Mouse (Mus musculus): ENCODE measurements around the gene Tial1. TPM values are rescaled to one million over a fixed set of nuclear protein-coding genes. Genes with fewer than 3 reads are reported as not detected.

The Tial1 gene
- total and polyA plus RNA-seq, 2 experiments from 2014 or later = 22.4 to 33.8 TPM

DNA sequence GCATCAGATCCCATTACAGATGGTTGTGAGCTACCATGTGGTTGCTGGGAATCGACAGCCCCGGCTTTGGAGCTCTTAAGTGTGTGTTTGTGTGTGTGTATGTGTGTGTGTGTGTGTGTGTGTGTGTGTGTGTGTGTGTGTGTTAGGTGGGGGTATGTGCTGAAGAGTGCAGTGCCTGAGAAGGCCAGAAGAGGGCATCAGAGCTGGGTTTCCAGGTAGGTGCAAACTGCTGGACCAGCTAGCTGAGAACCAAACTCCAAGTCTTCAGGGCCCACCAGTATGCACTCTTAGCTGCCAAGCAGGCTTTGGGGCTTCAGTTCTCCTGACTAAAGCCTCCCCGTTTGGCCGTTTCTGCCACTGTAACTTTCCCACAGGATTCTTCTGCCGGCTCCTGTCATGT is 53.3 kb downstream of the Tial1 start:
- no peak overlapping the region for H3K4me2 ChIP-seq (ENCODE audit: low read depth, low read length)
- 93% methylated on average over 5 of the region's 5 CpGs for WGBS
- H3K36me3 ChIP-seq (ENCODE audit: insufficient read depth, low read length) = no peaks in the 10 kb centered on the region
- DNase-seq (ENCODE audit: low spot score) = peak; percentile 7
- no peaks in the 10 kb centered on the region for H3K4me1 ChIP-seq (ENCODE audit: insufficient read depth, low read length)
- H3K4me3 ChIP-seq (ENCODE audit: low read length) = no peak overlapping the region
- no peaks in the 10 kb centered on the region for H3K27me3 ChIP-seq (ENCODE audit: insufficient read depth, low read length)
- TF ChIP-seq CTCF (IDR thresholded peaks at IDR 0.05; ENCODE audit: low read depth) = peak; percentile 50
- H3K9me3 ChIP-seq (ENCODE audit: low read length) = no peaks in the 10 kb centered on the region
- H3K27ac ChIP-seq = no peak overlapping the region
- no peak overlapping the region for H3K9ac ChIP-seq (replicated peaks; ENCODE audit: low read length)
- no peak for ATAC-seq

DNA sequence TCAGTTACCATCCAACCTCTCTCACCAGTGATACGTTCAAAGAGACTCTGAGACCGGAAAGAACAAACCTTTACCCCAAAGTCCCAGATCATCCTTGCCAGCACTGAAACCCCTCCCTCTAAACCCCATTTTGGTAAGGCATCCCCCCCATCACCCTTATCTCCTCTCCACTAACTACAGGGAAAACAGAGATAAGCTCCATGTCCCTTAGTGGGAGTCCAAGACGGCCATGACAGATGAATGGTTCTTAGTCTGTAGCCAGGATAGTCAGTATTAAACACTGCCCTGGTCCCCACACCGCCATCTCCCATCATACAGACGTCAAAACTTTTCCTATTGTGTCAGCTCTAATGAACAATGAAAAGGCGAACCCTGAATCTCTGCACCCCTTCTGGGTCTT is 57.5 kb downstream of the Tial1 start:
- Histone ChIP-seq H3K27ac (no peak overlapping the region), H3K36me3 (ENCODE audit: insufficient read depth, low read length) (peaks cover 4% of the 10 kb centered on the region; the same call in 1 of the 2 replicates), H3K4me3 (ENCODE audit: low read length) (no peak overlapping the region), H3K4me2 (ENCODE audit: low read depth, low read length) (no peak overlapping the region), H3K9me3 (ENCODE audit: low read length) (no peaks in the 10 kb centered on the region), H3K27me3 (ENCODE audit: insufficient read depth, low read length) (no peaks in the 10 kb centered on the region), H3K4me1 (ENCODE audit: insufficient read depth, low read length) (no peaks in the 10 kb centered on the region), H3K9ac (replicated peaks; ENCODE audit: low read length) (no peak overlapping the region)
- WGBS = 87% methylated on average over 6 of the region's 6 CpGs
- no peak for ATAC-seq
- no peak for DNase-seq (ENCODE audit: low spot score)
- no peak for TF ChIP-seq CTCF (IDR thresholded peaks at IDR 0.05; ENCODE audit: low read depth)

DNA sequence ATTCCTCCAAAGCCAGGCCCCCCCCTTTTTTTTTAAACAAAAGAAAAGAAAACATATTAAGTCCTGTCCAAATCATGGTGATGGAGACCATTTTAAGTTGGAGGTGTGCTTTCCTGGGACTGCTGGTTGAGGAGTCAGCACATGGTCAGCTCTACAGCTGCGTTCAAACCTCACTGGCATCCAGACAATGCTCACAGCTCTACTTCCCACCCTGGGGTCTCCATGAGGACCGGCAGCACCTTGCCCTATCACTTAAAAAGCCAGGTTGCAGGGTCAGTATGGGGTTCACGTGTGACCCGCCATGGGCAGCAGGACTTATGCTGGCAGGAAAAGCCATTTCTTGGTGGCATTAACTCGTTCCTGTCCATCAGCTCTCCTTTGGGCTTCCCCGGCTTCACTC is 57.9 kb downstream of the Tial1 start:
- H3K4me2 ChIP-seq (ENCODE audit: low read depth, low read length) = no peak overlapping the region
- no peak for TF ChIP-seq CTCF (IDR thresholded peaks at IDR 0.05; ENCODE audit: low read depth)
- 83% methylated on average over 6 of the region's 6 CpGs for WGBS

DNA sequence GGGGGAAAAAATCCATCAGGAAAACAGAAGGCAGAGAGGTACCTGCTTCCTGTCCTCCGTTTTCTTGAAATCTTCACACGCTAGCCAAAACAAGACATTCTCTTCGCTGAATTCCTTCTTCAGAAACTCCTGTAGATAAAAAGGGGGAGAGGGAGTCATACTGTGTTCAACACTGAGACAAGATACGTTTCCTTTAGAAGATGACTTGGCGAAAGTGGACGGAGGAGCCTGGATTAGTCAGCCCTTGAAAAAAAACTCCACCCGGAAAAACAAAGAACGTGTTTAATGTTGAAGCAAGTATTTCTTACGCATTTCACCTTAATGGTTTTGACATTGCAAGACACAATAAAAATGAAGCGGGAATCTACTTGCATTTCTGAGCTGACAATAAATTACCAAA is 58.4 kb downstream of the Tial1 start:
- Histone ChIP-seq H3K9ac (replicated peaks; ENCODE audit: low read length) (no peak overlapping the region), H3K9me3 (ENCODE audit: low read length) (no peaks in the 10 kb centered on the region), H3K4me3 (ENCODE audit: low read length) (no peak overlapping the region), H3K4me1 (ENCODE audit: insufficient read depth, low read length) (no peaks in the 10 kb centered on the region), H3K27ac (no peak overlapping the region), H3K27me3 (ENCODE audit: insufficient read depth, low read length) (no peaks in the 10 kb centered on the region), H3K36me3 (ENCODE audit: insufficient read depth, low read length) (peaks cover 4% of the 10 kb centered on the region; the same call in 1 of the 2 replicates), H3K4me2 (ENCODE audit: low read depth, low read length) (no peak overlapping the region)
- TF ChIP-seq CTCF (IDR thresholded peaks at IDR 0.05; ENCODE audit: low read depth) = no peak
- WGBS = 83% methylated on average over 10 of the region's 10 CpGs
- ATAC-seq = no peak
- DNase-seq (ENCODE audit: low spot score) = no peak

More for the DNA sequence above, 57.9 kb downstream of the Tial1 start:
- Histone ChIP-seq H3K27ac (no peak overlapping the region), H3K9ac (replicated peaks; ENCODE audit: low read length) (no peak overlapping the region), H3K4me3 (ENCODE audit: low read length) (no peak overlapping the region), H3K9me3 (ENCODE audit: low read length) (no peaks in the 10 kb centered on the region), H3K27me3 (ENCODE audit: insufficient read depth, low read length) (no peaks in the 10 kb centered on the region), H3K4me1 (ENCODE audit: insufficient read depth, low read length) (no peaks in the 10 kb centered on the region), H3K36me3 (ENCODE audit: insufficient read depth, low read length) (peaks cover 4% of the 10 kb centered on the region; the same call in 1 of the 2 replicates)
- DNase-seq (ENCODE audit: low spot score) = no peak
- ATAC-seq = no peak

DNA sequence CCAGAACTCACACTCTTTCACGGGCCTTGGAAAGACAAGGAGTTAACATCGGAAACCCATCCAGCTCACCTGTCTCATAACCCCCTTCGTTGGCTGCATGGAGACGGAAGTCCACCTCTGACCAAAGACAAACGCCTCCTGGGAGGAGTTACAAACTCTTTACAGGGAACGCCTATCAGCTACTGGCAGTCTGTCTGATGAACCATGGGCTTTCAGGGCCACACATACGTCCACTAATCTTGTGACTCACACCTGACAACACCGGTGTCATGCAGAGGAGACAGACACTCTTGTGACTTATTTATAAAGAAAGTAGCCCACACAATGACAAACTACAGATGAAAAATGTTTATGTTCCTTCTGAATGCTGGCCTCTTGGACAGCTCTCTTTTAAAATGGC is 58.9 kb downstream of the Tial1 start:
- Histone ChIP-seq H3K4me2 (ENCODE audit: low read depth, low read length) (no peak overlapping the region), H3K4me1 (ENCODE audit: insufficient read depth, low read length) (no peaks in the 10 kb centered on the region), H3K4me3 (ENCODE audit: low read length) (no peak overlapping the region), H3K27me3 (ENCODE audit: insufficient read depth, low read length) (no peaks in the 10 kb centered on the region), H3K36me3 (ENCODE audit: insufficient read depth, low read length) (peaks cover 4% of the 10 kb centered on the region; the same call in 1 of the 2 replicates), H3K9ac (replicated peaks; ENCODE audit: low read length) (no peak overlapping the region), H3K27ac (no peak overlapping the region), H3K9me3 (ENCODE audit: low read length) (no peaks in the 10 kb centered on the region)
- WGBS = 90% methylated on average over 8 of the region's 8 CpGs
- ATAC-seq (no peak), DNase-seq (ENCODE audit: low spot score) (no peak)
- TF ChIP-seq CTCF (IDR thresholded peaks at IDR 0.05; ENCODE audit: low read depth) = no peak

DNA sequence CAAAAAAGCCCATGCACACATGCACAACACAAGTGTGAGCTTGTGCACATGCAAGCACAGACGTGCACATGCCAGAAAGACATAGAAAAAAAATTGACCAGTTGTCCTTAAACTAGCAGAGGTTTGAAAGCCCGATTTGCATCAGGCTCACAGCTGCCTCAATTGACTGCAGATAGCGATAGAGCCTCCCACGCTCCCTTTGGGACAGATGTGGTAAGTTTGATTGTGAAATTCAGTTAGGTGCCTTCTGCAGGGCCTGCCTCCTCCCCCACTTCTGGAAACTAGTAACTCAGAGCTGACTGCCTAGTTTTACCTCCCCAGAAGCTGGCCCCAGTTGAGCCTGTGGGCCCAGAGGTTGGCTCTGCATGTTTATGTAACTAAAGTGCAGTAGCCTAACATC is 62.9 kb downstream of the Tial1 start:
- Histone ChIP-seq H3K9ac (replicated peaks; ENCODE audit: low read length) (no peak overlapping the region), H3K4me3 (ENCODE audit: low read length) (no peak overlapping the region), H3K36me3 (ENCODE audit: insufficient read depth, low read length) (peaks cover 4% of the 10 kb centered on the region; the same call in 1 of the 2 replicates), H3K9me3 (ENCODE audit: low read length) (no peaks in the 10 kb centered on the region), H3K4me1 (ENCODE audit: insufficient read depth, low read length) (no peaks in the 10 kb centered on the region), H3K4me2 (ENCODE audit: low read depth, low read length) (no peak overlapping the region), H3K27ac (no peak overlapping the region), H3K27me3 (ENCODE audit: insufficient read depth, low read length) (no peaks in the 10 kb centered on the region)
- WGBS = 82% methylated on average over 4 of the region's 4 CpGs
- ATAC-seq (no peak), DNase-seq (ENCODE audit: low spot score) (no peak)
- no peak for TF ChIP-seq CTCF (IDR thresholded peaks at IDR 0.05; ENCODE audit: low read depth)

DNA sequence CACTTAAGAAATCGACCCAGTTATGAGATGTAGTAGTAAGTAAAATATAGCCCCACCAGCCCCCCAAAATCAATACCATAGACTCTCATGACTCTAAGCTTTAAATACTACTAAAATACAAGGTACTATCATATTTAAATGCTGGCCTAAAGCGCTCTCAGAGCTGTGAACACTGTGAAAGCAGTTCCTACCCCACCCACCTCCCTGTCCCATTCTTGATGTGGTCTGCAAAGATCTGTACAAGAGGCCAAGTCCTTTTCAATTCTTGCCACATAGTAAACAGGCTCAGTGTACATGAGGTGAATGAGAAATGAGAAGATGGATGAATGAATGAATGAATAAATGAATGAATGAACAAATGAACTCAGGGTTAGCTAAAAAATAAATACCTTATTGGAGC is 64.5 kb downstream of the Tial1 start:
- Histone ChIP-seq H3K4me2 (ENCODE audit: low read depth, low read length) (no peak overlapping the region), H3K9me3 (ENCODE audit: low read length) (no peaks in the 10 kb centered on the region), H3K9ac (replicated peaks; ENCODE audit: low read length) (no peak overlapping the region), H3K4me1 (ENCODE audit: insufficient read depth, low read length) (no peaks in the 10 kb centered on the region), H3K36me3 (ENCODE audit: insufficient read depth, low read length) (peaks cover 4% of the 10 kb centered on the region; the same call in 1 of the 2 replicates), H3K4me3 (ENCODE audit: low read length) (no peak overlapping the region), H3K27ac (no peak overlapping the region), H3K27me3 (ENCODE audit: insufficient read depth, low read length) (no peaks in the 10 kb centered on the region)
- 72% methylated on average over 2 of the region's 2 CpGs for whole genome bisulfite sequencing
- no peak for TF ChIP-seq CTCF (IDR thresholded peaks at IDR 0.05; ENCODE audit: low read depth)
- DNase-seq (ENCODE audit: low spot score) (no peak), ATAC-seq (no peak)
